Mouse (Mus musculus): ENCODE data around the gene Scml4. TPM values are rescaled to one million over a fixed set of nuclear protein-coding genes. Genes with fewer than 3 reads are reported as not detected.

The Scml4 gene
- total RNA-seq, 1 experiment from 2014 or later, result 5.0 TPM

- DNase-seq, result no peak
Observed at GRCm38 (mm10) chr10:42951078-42952045, 91.2 kb downstream of the Scml4 start.

GRCm38 (mm10) chr10:42952046-42952420, 91.9 kb downstream of the Scml4 start:
- peak; percentile 44 for DNase-seq

GRCm38 (mm10) chr10:42953601-42954000, 93.4 kb downstream of the Scml4 start:
- no peak for DNase-seq

- DNase-seq, result no peak
Observed at GRCm38 (mm10) chr10:42955205-42955604, 95.0 kb downstream of the Scml4 start.

GRCm38 (mm10) chr10:42957881-42958651, 97.9 kb downstream of the Scml4 start:
- DNase-seq, result peak; percentile 71

GRCm38 (mm10) chr10:42958686-42959085, 98.5 kb downstream of the Scml4 start:
- no peak for DNase-seq

GRCm38 (mm10) chr10:42961771-42962170, 101.6 kb downstream of the Scml4 start:
- no peak for DNase-seq

- no peak for DNase-seq
Observed at GRCm38 (mm10) chr10:42962181-42962601, 102.0 kb downstream of the Scml4 start.

- no peak for DNase-seq
Observed at GRCm38 (mm10) chr10:42962655-42963054, 102.5 kb downstream of the Scml4 start.

GRCm38 (mm10) chr10:42963061-42963460, 102.9 kb downstream of the Scml4 start:
- DNase-seq, result no peak

- DNase-seq, result no peak
Observed at GRCm38 (mm10) chr10:42968332-42968731, 108.2 kb downstream of the Scml4 start.

- peak; percentile 76 for DNase-seq
Observed at GRCm38 (mm10) chr10:42972504-42973172, 112.5 kb downstream of the Scml4 start.

GRCm38 (mm10) chr10:42973537-42973936, 113.4 kb downstream of the Scml4 start:
- no peak for DNase-seq

GRCm38 (mm10) chr10:42976577-42976976, 116.4 kb downstream of the Scml4 start:
- DNase-seq, result no peak

- DNase-seq, result no peak
Observed at GRCm38 (mm10) chr10:42978346-42978745, 118.2 kb downstream of the Scml4 start.

- DNase-seq, result no peak
Observed at GRCm38 (mm10) chr10:42980999-42981757, 121.0 kb downstream of the Scml4 start.

- DNase-seq, result peak; percentile 42
Observed at GRCm38 (mm10) chr10:42984886-42985285, 124.7 kb downstream of the Scml4 start.

GRCm38 (mm10) chr10:42987594-42988052, 127.5 kb downstream of the Scml4 start:
- peak; percentile 37 for DNase-seq

GRCm38 (mm10) chr10:42988627-42989026, 128.5 kb downstream of the Scml4 start:
- no peak for DNase-seq

- DNase-seq, result peak; percentile 61
Observed at GRCm38 (mm10) chr10:42989910-42990309, 129.7 kb downstream of the Scml4 start.

GRCm38 (mm10) chr10:42991018-42991417, 130.8 kb downstream of the Scml4 start:
- no peak for DNase-seq
